Mouse (Mus musculus): ENCODE data around the gene Srrm4.

The Srrm4 gene

DNA sequence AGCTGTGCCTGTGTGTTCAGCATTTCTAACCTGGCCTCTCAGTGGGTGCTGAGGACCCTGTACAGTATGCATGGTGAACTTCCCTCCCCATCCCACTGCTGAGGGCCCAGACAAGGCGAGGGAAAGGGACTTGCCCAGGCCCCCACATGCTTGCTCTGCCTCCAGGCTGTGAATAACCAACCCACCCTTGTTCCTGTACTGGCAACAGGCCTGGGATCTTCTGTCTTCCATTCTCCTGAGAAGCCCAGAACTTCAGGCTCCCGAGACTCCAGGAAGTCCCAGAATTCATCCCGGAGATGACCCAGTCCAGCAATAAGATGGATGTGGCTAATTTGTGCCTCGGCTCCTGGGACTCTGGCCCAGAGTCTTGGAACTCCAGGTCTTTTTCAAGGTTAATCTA, 105.5 kb downstream of the Srrm4 start:
- DNase-seq, result no peak

DNA sequence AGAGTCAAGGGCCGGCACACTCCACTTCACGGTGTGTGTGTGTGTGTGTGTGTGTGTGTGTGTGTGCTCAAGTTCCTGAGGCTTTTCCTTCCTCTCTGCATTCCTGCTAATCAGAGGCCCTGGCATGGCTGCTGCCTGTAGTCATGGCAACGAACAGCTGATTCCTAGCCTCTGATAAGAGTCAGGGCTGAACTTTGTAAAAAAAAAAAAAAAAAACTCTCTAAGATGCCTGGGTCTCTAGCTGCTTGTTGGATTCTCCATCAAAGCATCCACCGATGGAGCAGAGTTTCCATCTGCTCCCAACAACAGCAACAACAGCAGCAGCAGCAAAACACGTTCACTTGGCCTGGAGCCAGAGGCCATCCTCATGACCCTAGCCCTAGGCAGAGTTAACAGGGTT, 106.5 kb downstream of the Srrm4 start:
- DNase-seq, result no peak

DNA sequence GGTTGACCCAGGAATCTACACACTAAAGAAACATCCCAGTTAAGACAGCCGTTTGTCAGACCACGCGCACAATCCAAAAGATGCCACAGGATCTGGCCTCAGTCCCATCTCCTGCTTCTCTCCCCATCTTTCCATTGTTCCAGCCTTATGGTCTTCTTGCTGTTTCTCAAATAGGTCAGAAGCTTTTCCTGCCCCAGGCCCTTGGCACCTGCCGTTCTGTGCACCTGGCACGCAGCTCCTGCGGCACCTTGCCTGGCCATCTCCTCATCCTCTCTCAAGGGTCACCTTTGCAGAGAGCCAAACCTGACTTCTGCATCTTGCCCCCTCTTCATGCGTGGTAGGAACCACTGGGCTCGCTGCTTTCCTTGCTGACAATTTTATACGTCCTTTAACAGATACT, 107.4 kb downstream of the Srrm4 start:
- no peak for DNase-seq

DNA sequence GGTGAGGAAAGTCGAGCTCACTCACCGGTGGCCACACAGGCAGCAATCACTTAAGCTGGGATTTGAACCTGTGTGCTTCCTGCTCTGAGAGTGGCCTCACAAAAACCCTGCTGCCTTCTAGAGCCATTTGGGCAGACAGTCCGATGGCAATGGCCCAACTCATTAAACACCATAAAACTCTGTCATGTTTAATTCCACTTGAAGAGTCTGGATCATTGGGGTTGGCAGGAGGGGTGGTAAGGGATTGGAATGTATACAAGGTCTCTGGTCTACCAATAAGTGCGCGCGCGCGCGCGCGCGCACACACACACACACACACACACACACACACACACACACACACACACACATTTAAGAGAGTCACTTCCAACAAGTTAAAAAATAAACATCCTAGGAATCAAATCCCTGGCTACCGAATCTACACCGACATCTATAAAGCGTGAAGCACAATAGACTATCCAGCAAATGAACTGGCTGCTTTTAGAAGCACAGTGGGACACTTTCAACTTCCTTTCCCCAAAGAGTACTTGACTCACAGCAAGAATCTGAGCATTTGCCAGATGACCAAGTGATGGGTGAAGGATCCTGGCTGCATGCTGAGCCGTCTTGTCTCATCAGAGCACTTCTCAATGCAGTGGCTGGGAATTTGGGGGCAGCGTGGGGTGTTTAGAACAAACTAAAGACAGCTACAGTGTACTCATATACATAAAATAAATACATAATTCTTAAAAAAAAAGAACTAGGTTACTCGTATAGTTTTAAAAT, 112.8 kb downstream of the Srrm4 start:
- DNase-seq, result no peak

DNA sequence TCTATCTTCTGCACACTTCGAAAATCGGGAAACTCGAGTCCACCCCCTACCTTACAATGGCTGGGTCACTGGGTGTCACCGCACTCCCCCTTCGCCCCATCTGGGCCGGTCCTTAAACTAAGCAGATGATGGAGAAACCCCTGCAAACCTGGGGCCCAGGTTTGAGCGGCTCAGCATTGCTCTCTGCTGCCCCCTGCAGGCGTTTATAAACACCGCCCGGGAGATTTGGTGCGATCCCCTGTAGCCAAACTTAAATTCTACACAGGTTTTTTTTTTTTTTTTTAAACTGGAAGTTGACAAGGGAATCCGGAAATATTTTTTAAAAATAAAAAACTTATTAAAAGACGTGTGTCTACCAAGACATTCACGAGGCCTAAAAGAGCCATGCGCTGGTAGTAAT, 115.6 kb downstream of the Srrm4 start:
- no peak for DNase-seq

DNA sequence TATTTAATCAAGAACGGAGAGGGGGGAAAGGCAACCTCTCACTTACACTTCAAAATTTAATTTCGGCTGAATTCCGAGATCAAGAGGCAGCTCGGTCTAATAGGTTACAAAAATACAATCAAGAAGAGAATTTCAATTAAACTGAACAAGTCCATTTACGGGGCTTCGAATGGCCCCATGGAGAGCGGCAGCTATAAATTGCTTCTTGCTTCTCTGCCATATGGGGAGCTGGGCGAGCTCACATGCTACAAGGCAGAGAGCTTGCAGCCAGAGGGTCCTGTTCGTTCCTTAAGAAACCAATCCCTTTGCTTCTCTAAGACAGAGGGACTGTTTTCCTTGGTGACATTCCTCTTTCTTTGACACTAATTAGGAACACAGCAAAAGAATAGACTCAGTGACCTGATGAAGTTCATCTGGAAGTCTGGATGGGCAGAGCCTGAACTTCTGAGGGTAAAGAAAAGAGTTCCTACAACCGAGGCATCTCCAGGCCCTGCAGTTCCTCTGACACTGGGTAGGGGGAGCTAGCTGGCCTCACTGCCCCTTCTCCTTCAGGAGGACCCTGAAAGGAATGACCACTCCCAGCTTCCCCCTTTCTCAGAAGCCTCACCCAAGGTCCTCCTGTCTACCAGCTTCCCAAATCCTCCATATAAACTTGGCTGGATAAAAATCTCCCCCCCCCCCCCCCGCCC, 130.1 kb downstream of the Srrm4 start:
- DNase-seq, result no peak

DNA sequence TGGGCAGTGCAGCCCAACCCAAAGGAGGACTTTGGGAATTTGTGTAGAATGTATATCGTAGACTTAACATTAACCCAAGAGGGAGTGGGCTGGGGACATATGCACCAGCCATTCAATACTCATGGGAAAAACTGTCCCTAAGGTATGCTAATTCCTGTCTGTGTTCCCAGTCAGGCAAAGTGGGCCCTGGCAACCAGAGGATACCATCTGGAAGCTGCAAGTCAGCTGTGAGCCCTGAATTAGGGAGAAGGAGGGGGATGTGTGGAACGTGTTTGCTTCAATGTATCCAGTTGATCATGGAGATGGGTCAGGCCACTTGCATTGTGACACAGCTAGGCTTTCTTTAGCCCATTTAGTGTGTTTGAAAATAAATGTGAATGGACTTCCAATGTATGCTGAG, 131.6 kb downstream of the Srrm4 start:
- no peak for DNase-seq

DNA sequence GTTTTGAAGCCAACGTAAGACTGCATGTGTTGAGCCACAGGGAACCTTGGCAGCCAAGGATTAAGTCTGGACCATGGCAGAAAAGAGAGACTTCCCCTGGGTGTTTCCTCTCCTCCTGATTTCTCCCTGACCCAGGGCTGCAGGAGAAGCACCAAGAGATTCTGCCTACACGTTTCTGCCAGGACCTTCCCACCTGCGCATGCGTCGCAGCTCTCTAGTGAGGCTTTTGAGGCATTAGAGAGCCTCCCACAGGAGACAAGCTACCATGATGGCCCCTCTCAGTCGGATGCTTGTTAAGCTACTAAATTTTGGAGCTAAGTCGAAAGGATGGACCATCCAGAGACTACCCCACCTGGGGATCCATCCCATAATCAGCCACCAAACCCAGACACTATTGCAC, 133.8 kb downstream of the Srrm4 start:
- DNase-seq, result no peak

DNA sequence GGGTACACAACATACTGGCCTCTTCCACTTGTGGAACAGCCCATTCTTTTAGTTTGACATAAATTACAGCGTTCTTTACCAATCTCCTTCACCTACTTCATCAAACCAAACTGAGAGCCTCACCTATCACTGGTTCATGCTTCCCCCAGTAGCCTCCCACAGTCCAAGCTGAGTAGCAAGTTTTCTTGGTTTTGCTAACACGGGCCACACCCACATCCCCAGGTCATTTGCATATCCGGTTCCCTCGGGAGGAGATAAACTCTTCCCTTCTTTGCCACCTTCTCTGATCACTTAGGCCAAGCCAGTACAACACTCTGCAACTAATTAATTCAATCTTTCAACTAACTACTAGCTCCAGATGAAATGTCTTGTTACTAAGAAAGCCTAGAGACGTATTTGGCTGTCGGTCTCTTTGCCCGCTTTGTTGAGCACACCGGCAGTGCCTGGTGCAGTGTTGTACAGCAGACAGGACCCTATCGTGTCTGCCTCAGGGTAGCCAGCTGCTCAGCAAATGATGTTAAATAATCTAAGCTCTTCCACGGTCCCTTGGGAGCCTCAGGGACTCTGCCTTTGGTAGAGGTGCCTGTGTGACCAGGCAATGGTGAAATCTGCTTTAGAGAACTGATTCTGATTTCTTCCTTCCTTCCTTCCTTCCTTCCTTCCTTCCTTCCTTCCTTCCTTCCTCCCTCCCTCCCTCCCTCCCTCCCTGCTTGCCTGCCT, 134.7 kb downstream of the Srrm4 start:
- no peak for DNase-seq

DNA sequence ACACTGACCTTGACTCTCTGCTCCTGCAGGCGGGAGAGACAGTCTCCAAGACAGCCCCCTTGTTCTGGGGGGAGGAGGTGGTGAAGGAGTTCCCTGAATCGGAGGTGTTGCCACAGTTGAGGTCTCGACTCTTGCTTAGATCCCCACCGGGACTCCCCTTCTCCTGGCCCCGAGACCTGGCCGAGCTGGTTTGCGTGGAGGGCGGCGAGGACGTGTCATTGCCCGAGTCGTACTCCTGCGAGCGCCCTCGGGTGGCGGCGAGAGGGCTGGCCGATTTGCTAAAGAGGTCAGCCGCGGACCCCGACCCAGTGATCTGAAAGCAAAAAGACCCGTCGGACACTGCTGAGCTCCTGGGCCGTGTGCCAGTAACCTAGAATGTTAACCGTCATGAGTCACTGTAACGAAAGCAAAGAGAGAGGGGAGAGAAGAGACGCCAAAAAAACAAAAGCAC, 138.2 kb downstream of the Srrm4 start:
- no peak for DNase-seq

DNA sequence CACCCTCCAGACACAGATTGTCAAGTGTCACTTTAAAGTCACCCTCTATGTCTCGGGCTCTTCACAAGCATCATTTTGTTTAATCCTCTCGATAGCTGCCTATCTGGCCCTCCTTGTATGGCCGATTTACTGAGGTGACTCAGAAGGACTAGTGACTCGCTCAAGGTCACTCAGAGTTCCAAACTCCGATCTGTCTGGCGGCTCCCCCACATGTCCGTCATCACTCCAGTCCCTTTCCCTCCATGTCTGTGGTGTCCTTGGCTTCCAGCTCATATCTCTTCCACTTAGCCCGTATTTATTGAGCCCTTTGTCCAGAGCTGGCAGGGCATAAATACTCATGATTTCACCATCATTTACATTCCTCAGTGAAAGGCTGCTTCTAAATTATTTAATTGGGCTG, 140.7 kb downstream of the Srrm4 start:
- no peak for DNase-seq

DNA sequence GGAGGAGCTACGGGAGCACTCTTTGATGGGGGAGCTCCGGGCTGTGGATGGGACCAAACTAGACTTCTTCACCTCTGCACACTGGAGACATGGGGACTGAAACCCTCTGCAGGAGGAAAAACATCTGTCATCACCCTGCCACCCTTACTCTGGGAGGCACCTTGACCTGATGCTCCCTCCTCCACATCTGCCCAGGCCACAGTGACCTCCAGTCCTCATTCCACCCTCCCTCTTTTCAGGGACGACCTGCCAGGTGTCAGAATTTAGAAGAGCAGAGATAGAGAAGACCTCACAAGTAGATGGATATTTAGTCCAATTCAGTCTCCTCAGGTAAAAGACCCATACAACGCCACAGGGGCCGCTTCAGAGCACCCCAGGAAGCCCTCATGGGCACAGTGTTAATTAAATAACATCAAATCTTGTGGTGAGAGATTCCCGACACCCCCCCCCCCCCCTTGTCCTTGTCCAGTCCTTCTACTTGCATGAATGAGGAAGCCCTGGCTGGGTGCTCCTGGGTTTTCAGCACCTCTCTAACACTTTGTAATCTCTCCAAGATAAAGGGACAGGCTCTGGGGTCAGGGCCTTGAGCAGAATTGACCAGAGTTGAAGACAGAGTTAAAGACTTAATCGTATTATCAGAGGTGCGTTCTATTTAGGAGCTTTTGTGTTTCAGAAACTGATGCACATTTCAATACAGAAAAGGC, 141.9 kb downstream of the Srrm4 start:
- no peak for DNase-seq

DNA sequence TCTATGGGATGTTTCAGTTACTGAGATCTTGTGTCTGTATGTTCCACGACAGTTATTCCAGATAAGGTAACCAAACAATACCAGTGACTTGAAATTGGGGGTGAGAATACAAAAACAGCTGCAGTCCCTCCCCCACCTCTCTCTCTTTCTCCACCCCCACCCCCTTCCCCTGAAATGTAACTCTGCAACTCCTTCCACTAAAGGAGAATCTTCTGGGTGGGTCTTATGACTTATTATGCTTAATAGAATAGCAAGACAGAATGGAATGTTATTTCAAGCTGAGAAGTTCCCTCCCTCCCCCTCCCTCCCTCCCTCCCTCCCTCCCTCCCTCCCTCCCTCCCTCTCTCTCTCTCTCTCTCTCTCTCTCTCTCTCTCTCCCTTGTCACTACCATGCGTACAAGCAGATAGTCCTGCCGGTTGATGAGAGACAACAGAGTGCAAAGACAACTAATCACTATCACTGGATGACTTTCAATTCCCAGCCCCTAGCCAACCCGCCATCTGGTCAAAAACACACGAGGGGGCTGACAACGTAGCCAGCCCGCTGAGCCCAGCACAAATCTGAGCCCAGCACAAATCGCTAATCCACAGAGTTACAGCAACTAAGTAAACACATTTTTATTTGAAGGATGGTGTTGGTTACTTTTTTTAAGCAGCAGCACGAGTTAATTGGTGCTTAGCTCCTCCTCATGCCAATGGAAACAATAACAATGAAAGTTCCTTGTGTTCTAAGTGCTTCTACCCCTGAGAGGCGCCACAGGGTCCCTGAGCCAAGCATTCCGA, 143.0 kb downstream of the Srrm4 start:
- no peak for DNase-seq

DNA sequence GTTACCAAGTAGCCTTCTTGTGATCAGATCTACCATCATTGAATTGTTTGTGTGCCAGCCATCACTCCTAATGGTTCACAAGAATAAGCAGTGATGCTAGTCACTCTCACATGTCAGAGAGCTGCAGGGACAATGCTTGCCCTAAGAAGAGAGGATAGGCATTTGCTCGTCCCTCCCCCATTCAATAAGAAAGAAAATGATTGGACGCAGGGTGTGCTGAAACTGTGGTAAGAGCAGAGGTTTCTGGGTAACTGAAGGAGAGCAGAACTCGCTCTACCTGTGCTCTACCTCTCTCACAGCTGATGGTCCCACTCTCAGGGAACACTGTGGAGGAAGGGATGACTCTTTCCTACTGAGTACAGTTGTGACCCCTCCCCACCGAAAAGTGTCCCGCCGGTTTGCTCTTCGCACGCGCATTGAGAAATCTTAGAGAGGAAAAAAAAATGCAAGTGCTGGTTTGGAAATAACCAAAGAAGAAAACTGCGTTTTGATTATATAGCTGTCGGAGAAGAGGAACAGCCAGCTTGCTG, 143.7 kb downstream of the Srrm4 start:
- DNase-seq, result no peak

DNA sequence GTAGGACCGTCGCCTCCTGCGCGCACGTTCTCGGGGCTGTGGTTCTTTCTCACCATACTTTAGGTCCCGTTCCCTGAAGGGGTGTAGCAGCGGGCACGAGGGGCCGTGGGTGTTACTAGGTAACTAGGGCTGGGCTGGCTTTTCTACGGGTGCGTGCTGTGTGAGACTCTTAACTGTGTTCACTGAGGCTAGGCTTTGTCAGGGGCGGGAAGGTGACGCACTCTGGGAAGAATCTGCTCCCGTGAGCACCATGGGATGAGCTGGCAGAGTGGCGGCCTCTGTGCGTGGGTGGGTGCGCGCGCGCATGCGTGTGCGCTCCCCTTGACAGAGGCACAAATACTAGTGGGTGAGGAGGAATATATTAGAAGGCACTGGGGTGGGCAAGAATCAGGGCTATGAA, 145.1 kb downstream of the Srrm4 start:
- DNase-seq, result no peak

DNA sequence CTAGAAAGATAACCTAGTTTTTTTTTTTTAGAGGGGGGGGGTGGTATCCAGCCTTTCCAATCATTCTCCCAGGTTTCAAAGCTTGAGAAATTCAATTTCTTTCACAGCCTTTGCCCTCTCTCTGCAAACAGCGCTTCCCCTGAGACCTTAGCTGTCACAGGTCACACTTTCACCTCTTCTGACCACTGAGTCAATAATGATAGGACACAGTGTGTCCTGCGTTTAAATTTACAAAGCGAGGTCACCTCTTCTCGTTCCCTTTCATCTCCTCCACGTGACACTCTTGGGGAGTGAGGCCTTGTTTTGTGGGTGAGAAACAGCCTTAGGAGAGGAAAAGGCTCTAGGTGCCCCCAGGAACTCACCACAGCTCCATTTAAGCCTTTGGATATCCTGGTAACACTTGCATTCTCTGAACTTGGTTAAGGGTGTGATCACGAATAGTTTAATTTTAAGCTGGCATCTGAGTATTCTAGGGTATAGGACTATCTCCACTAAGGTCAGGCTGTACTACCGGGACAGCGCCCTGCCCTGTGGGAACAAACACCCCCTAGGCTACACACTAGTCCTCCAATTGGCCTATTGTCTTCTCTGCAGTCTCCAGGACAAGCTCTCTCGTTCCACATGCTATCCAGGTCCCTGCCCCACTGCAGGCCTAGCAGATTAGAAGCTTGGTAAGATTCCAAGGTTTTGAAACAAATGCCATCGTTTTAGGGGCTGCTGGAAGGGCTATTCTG, 145.8 kb downstream of the Srrm4 start:
- DNase-seq, result no peak

DNA sequence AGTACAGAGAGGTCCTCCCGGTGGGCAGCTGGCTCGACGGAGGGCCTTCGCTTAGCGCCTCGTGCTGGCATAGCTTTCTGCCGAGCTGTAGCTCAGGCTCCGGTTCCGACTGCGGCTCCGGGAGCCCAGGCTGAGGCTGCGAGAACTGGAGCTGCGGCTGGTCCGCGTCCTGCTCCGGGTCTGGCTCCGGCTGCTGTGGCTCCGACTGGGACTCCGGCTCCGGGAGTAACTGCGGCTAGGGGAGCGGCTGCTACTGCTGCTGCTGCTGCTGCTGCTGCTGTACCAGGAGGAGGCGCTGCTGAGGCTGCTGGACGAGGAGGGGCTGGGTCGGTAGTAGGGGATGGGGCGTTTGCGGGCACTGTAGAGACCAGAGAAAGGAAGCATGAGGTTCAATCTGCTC, 147.1 kb downstream of the Srrm4 start:
- no peak for DNase-seq

DNA sequence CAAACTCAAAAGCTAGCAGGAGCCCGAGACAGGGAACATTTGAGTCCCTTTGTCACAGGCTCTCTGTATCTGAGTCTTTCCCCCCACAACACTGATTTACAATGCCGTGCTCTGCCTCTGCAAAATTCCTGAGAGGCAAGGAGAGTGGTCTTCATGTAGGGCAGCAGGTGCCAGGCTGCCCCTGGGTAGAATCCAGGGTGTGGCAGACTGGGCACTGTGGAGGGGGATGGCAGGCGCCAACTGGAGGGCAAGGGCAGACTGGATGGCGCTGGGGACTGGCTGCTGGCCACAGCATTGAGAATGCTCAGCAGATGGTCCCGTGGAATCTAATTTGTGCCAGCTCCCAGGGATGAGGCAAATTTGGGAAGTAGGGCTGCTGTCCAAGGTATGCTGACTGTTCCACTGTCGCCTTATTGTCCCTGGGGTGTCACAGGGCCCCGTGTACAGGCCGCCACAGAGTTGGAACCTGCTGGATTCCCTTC, 148.1 kb downstream of the Srrm4 start:
- DNase-seq, result no peak

DNA sequence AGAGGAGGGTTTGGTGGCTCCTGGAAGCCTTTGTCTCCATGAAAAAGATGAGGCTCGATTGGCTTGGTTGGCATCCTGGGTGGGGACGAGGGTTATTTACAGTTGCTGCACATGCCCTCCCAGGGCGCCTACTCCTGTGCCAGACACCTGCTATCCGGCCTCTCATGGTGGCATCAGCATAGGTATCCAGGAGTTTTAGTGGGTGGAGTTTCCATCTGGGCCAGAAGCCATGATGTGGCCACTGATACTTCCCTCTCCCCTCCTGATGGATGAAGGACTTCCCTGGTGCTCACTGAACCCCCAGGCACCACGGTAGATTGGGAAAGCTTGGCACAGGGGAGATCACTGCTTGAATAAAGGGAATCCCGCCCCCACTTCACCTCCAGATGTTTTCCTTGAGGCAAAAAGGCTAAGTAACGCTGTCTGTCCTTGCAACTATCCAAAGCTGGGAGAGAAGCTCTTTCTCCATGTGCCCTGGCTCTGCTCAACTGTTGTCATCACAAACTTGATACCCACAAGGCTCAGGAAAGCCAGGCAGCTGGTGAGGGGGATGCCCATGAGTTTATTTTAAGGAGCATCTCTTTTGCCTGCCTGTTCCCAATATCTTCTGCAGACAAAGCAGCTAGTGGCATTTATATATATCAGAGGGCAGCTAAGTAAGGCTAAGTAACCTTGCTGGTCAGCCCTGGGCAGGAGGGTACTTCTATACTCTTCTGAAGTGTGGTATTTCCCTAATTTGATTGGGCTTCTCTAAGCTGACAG, 148.7 kb downstream of the Srrm4 start:
- DNase-seq, result no peak

DNA sequence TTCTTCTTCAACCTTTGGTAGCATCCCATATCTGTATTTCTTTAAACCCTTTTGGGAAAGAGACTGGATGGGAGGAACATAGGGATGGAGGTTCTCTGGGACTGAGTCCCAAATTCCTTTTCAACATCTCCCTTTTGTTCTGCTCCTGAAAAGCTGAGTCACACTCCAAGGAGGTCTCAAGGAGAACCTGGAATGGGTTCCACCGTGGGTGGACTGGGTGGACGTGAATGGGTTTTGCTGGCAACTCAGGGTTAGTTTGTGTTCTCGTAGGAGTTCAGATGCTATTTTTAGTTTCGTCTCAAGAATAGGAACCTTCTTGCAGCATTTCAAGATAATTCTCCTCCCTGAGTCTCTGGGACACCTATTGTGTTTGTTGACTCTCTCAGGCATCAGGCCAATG, 151.4 kb downstream of the Srrm4 start:
- no peak for DNase-seq

DNA sequence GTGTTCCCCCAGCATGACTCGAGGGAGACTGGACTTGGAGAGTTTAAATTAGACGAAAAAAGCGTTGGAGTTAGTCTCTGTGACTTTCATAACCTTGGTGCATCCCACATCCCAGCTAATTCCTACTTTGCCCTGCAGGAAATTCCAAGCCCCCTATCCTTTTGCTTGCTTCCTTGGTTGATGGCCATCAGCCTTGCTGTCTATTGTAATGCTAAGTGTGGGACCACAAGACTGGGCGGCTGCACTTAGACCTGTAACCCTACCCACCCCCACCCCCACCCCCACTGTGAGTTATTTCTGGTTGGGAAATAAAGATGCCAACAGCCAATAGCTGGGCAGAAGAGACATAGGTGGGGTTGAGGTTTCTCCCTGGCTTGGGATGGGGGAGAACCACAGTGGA, 153.3 kb downstream of the Srrm4 start:
- no peak for DNase-seq

Measured in thymus, adult 18-20 months (tissue).